In genomic region chr17:4296521-4297155, GRCm38 (mm10) we compare ENCODE assay signal across 12 mouse cellular contexts.
DNase-seq lines count a peak whose midpoint lies in the region; ATAC-seq and TF ChIP-seq lines count a peak whose summit lies in the region.
"Had no signal": no experiment of that assay in that cellular context is flagged by ENCODE, and none has a peak within 500 bp of the region (broad histone marks: within the 10 kb centered on the region; RNA-seq: fewer than 3 reads in every experiment).

No protein-coding gene starts in this region.

- 0 out of 2 replicates have a peak, but pooled peaks have one; percentile 11 for ATAC-seq in forebrain, embryonic 15.5 days (replicated peaks)
- ATAC-seq in forebrain, embryonic 11.5 days (replicated peaks; ENCODE audit: low FRiP score): no peak
- no peak for ATAC-seq in limb, embryonic 14.5 days (ENCODE audit: low FRiP score, low read depth)

- no peak for TF ChIP-seq POLR2A in limb, embryonic 14.5 days (IDR thresholded peaks at IDR 0.05; ENCODE audit: borderline replicate concordance, extremely low read depth, insufficient read depth, insufficient read length)

- no peaks in the 10 kb centered on the region for H3K36me3 ChIP-seq in forebrain, embryonic 15.5 days
- no peaks in the 10 kb centered on the region for H3K36me3 ChIP-seq in forebrain, embryonic 11.5 days (ENCODE audit: control insufficient read depth, insufficient read depth, low read length)
- no peaks in the 10 kb centered on the region for H3K36me3 ChIP-seq in limb, embryonic 14.5 days (ENCODE audit: control insufficient read depth, insufficient read depth, low read length)
- H3K36me3 ChIP-seq in limb, embryonic 10.5 days: no peaks in the 10 kb centered on the region
- H3K36me3 ChIP-seq: heart, embryonic 13.5 days; stomach, embryonic 15.5 days had no signal

- H3K4me2 ChIP-seq in forebrain, embryonic 15.5 days (replicated peaks): no peak overlapping the region
- no peak overlapping the region for H3K4me2 ChIP-seq in forebrain, embryonic 11.5 days (ENCODE audit: low read depth, low read length, severe bottlenecking)
- no peak overlapping the region for H3K4me2 ChIP-seq in limb, embryonic 14.5 days (replicated peaks; ENCODE audit: low read depth, low read length, severe bottlenecking)
- H3K4me2 ChIP-seq: heart, embryonic 13.5 days; stomach, embryonic 15.5 days had no signal

- no peaks in the 10 kb centered on the region for H3K9me3 ChIP-seq in forebrain, embryonic 15.5 days
- no peaks in the 10 kb centered on the region for H3K9me3 ChIP-seq in forebrain, embryonic 11.5 days (ENCODE audit: control insufficient read depth, low read length)
- H3K9me3 ChIP-seq in limb, embryonic 14.5 days (ENCODE audit: control insufficient read depth, low read length): no peaks in the 10 kb centered on the region
- H3K9me3 ChIP-seq in limb, embryonic 10.5 days (replicated peaks): no peaks in the 10 kb centered on the region
- H3K9me3 ChIP-seq: heart, embryonic 13.5 days; stomach, embryonic 15.5 days had no signal

- H3K4me3 ChIP-seq in forebrain, embryonic 15.5 days: no peak overlapping the region
- H3K4me3 ChIP-seq in forebrain, embryonic 11.5 days (ENCODE audit: low read depth, low read length): no peak overlapping the region
- H3K4me3 ChIP-seq in limb, embryonic 14.5 days (replicated peaks; ENCODE audit: low read length): no peak overlapping the region
- no peak overlapping the region for H3K4me3 ChIP-seq in limb, embryonic 10.5 days
- H3K4me3 ChIP-seq in left cerebral cortex, adult 2 months: no peak overlapping the region
- H3K4me3 ChIP-seq: heart, embryonic 13.5 days; stomach, embryonic 15.5 days had no signal

- H3K27ac ChIP-seq in forebrain, embryonic 15.5 days (replicated peaks): 0 out of 2 replicates have a peak overlapping the region, but pooled peaks have one; percentile 2
- H3K27ac ChIP-seq in forebrain, embryonic 11.5 days (ENCODE audit: low read depth, low read length): no peak overlapping the region
- no peak overlapping the region for H3K27ac ChIP-seq in limb, embryonic 14.5 days (replicated peaks; ENCODE audit: low read depth, low read length)
- no peak overlapping the region for H3K27ac ChIP-seq in limb, embryonic 10.5 days
- no peak overlapping the region for H3K27ac ChIP-seq in left cerebral cortex, adult 2 months
- H3K27ac ChIP-seq: heart, embryonic 13.5 days; macrophage; stomach, embryonic 15.5 days had no signal

- H3K27me3 ChIP-seq in forebrain, embryonic 15.5 days: no peaks in the 10 kb centered on the region
- H3K27me3 ChIP-seq in forebrain, embryonic 11.5 days (ENCODE audit: control insufficient read depth, insufficient read depth, low read length): no peaks in the 10 kb centered on the region
- H3K27me3 ChIP-seq in limb, embryonic 14.5 days (ENCODE audit: control insufficient read depth, insufficient read depth, low read length): no peaks in the 10 kb centered on the region
- H3K27me3 ChIP-seq in limb, embryonic 10.5 days (ENCODE audit: low read depth, poor library complexity, severe bottlenecking): no peaks in the 10 kb centered on the region
- H3K27me3 ChIP-seq: heart, embryonic 13.5 days; stomach, embryonic 15.5 days had no signal

- no peak for DNase-seq in forebrain, embryonic 11.5 days (ENCODE audit: low spot score)
- peak; percentile 60 for DNase-seq in limb, embryonic 14.5 days (ENCODE audit: low spot score)
- no peak for DNase-seq in limb, embryonic 10.5 days (ENCODE audit: low spot score)
- DNase-seq in cerebellum, postnatal 36 days: peak; percentile 35 to 41
- DNase-seq in lung, postnatal 10 days: peak; percentile 10
- no peak for DNase-seq in left cerebral cortex, adult 2 months (ENCODE audit: extremely low spot score in 1 of 2, low spot score in 2 of 2)
- DNase-seq in retina, embryonic 14.5 days (ENCODE audit: low spot score): no peak
- DNase-seq: kidney, adult 11 months had no signal

- H3K9ac ChIP-seq in forebrain, embryonic 15.5 days (replicated peaks): no peak overlapping the region
- no peak overlapping the region for H3K9ac ChIP-seq in forebrain, embryonic 11.5 days (ENCODE audit: low read length)
- H3K9ac ChIP-seq in limb, embryonic 14.5 days (ENCODE audit: low read depth, low read length, severe bottlenecking): no peak overlapping the region
- H3K9ac ChIP-seq: heart, embryonic 13.5 days; stomach, embryonic 15.5 days had no signal

- 66% methylated on average over 6 of the region's 6 CpGs for WGBS in forebrain, embryonic 15.5 days
- WGBS in forebrain, embryonic 11.5 days: 85% methylated on average over 6 of the region's 6 CpGs
- 65% methylated on average over 6 of the region's 6 CpGs for WGBS in limb, embryonic 14.5 days
- 86% methylated on average over 6 of the region's 6 CpGs for WGBS in limb, embryonic 10.5 days

- H3K4me1 ChIP-seq in forebrain, embryonic 15.5 days: peaks cover 12% of the 10 kb centered on the region
- no peaks in the 10 kb centered on the region for H3K4me1 ChIP-seq in forebrain, embryonic 11.5 days (replicated peaks; ENCODE audit: control insufficient read depth, insufficient read depth, low read length)
- 0 out of 2 replicates have a peak, but pooled peaks cover 3% of the 10 kb centered on the region for H3K4me1 ChIP-seq in limb, embryonic 14.5 days (ENCODE audit: control insufficient read depth, insufficient read depth, low read length)
- H3K4me1 ChIP-seq in limb, embryonic 10.5 days: peaks cover 6% of the 10 kb centered on the region; the same call in 1 of the 2 replicates
- H3K4me1 ChIP-seq: stomach, embryonic 15.5 days had no signal

- no peak for TF ChIP-seq CTCF in left cerebral cortex, adult 2 months (IDR thresholded peaks at IDR 0.05)

- intact Hi-C loops in left cerebral cortex, adult 2 months (cut with DNase I): no loop called here

Comparison
In these comparisons a context has a peak if more than half of its experiments do, and no peak if none do; other contexts are left out.
1. DNase-seq: peak in limb, embryonic 14.5 days (single experiment), cerebellum, postnatal 36 days (2 of 2) and lung, postnatal 10 days (single experiment); none in forebrain, embryonic 11.5 days (single experiment), limb, embryonic 10.5 days (single experiment), left cerebral cortex, adult 2 months (0 of 2) and retina, embryonic 14.5 days (single experiment).